Mouse (Mus musculus): Measurements from ENCODE around the gene Car10. TPM values are rescaled to one million over a fixed set of nuclear protein-coding genes. Genes with fewer than 3 reads are reported as not detected.

Gene Car10
- total and polyA plus RNA-seq, 3 experiments, result not detected

GRCm38 (mm10) chr11:93612071-93612470 lies 514.2 kb downstream of the Car10 start:
- Histone ChIP-seq H3K4me1 (ENCODE audit: control insufficient read depth in 1 of 2, insufficient read depth in 2 of 2, low read length in 2 of 2) (no peaks in the 10 kb centered on the region), H3K27me3 (ENCODE audit: control insufficient read depth in 1 of 2, insufficient read depth in 2 of 2, low read length in 2 of 2) (no peaks in the 10 kb centered on the region)
- TF ChIP-seq NELFE (IDR thresholded peaks at IDR 0.05; ENCODE audit: low read depth, low read length) (no peak), POLR2A (IDR thresholded peaks at IDR 0.05; ENCODE audit: control insufficient read depth in 1 of 2, insufficient read depth in 1 of 2, low read depth in 1 of 2, low read length in 2 of 2, poor library complexity in 1 of 2) (no peak), MAZ (IDR thresholded peaks at IDR 0.05; ENCODE audit: low read depth, low read length) (no peak), TCF12 (IDR thresholded peaks at IDR 0.05; ENCODE audit: low read depth, low read length) (no peak), ZMIZ1 (IDR thresholded peaks at IDR 0.05; ENCODE audit: low read depth, low read length) (no peak), BHLHE40 (IDR thresholded peaks at IDR 0.05; ENCODE audit: borderline replicate concordance, low read depth, low read length) (no peak), MEF2A (IDR thresholded peaks at IDR 0.05; ENCODE audit: extremely low read depth, insufficient replicate concordance, low read depth, low read length, poor library complexity, severe bottlenecking) (no peak), EP300 (IDR thresholded peaks at IDR 0.05; ENCODE audit: low read depth in 1 of 2, low read length in 2 of 2) (no peak), TBP (IDR thresholded peaks at IDR 0.05; ENCODE audit: low read depth, low read length) (no peak), USF2 (IDR thresholded peaks at IDR 0.05; ENCODE audit: borderline replicate concordance in 1 of 2, insufficient read depth in 1 of 2, low read depth in 1 of 2, low read length in 2 of 2) (no peak), TAL1 (IDR thresholded peaks at IDR 0.05; ENCODE audit: low read length) (no peak)

GRCm38 (mm10) chr11:93614851-93615250 lies 517.0 kb downstream of the Car10 start:
- Histone ChIP-seq H3K9ac (ENCODE audit: control insufficient read depth, low read depth, low read length, poor library complexity, severe bottlenecking) (no peak overlapping the region), H3K4me3 (ENCODE audit: control insufficient read depth in 1 of 2, insufficient read depth in 1 of 2, low read depth in 2 of 2, low read length in 2 of 2) (no peak overlapping the region), H3K27ac (ENCODE audit: control insufficient read depth, low read depth, low read length) (no peak overlapping the region), H3K4me1 (ENCODE audit: control insufficient read depth in 1 of 2, insufficient read depth in 2 of 2, low read length in 2 of 2) (no peaks in the 10 kb centered on the region), H3K79me2 (ENCODE audit: control insufficient read depth, insufficient read depth, low read length, poor library complexity) (no peaks in the 10 kb centered on the region), H3K27me3 (ENCODE audit: control insufficient read depth in 1 of 2, insufficient read depth in 2 of 2, low read length in 2 of 2) (no peaks in the 10 kb centered on the region), H3K36me3 (ENCODE audit: control insufficient read depth in 1 of 2, insufficient read depth in 2 of 2, low read length in 2 of 2) (no peaks in the 10 kb centered on the region), H3K9me3 (replicated peaks; ENCODE audit: insufficient read depth, low read length) (no peaks in the 10 kb centered on the region; the same call in 1 of the 2 replicates)
- no peak for DNase-seq (ENCODE audit: low read depth, low spot score)
- TF ChIP-seq TBP (IDR thresholded peaks at IDR 0.05; ENCODE audit: low read depth, low read length) (no peak), CTCF (IDR thresholded peaks at IDR 0.05 in 2 of 3, conservative IDR thresholded peaks at IDR 0.05 in 1 of 3; ENCODE audit: control insufficient read depth in 1 of 3, insufficient read depth in 1 of 3, low read depth in 2 of 3, low read length in 3 of 3, poor library complexity in 1 of 3, severe bottlenecking in 1 of 3) (no peak), ZMIZ1 (IDR thresholded peaks at IDR 0.05; ENCODE audit: low read depth, low read length) (no peak), ZNF384 (IDR thresholded peaks at IDR 0.05; ENCODE audit: low read depth, low read length) (no peak), SMC3 (IDR thresholded peaks at IDR 0.05; ENCODE audit: low read depth, low read length) (no peak), ZKSCAN1 (IDR thresholded peaks at IDR 0.05; ENCODE audit: low read depth, low read length) (no peak), MAFK (IDR thresholded peaks at IDR 0.05; ENCODE audit: borderline replicate concordance, low read depth, low read length) (no peak), UBTF (IDR thresholded peaks at IDR 0.05; ENCODE audit: borderline replicate concordance, insufficient read depth, low read depth, low read length) (no peak), RAD21 (IDR thresholded peaks at IDR 0.05; ENCODE audit: low read depth, low read length) (no peak), NELFE (IDR thresholded peaks at IDR 0.05; ENCODE audit: low read depth, low read length) (no peak), GATA1 (IDR thresholded peaks at IDR 0.05; ENCODE audit: low read depth, low read length) (no peak), POLR2AphosphoS2 (IDR thresholded peaks at IDR 0.05; ENCODE audit: low read length) (no peak), TAL1 (IDR thresholded peaks at IDR 0.05; ENCODE audit: low read length) (no peak), MAZ (IDR thresholded peaks at IDR 0.05; ENCODE audit: low read depth, low read length) (no peak), ETS1 (IDR thresholded peaks at IDR 0.05; ENCODE audit: low read depth, low read length) (no peak), NRF1 (IDR thresholded peaks at IDR 0.05; ENCODE audit: insufficient read depth, low read depth, low read length, poor library complexity, severe bottlenecking) (no peak), MXI1 (IDR thresholded peaks at IDR 0.05; ENCODE audit: low read depth, low read length) (no peak), MYC (IDR thresholded peaks at IDR 0.05; ENCODE audit: low read depth, low read length) (no peak), KAT2A (conservative IDR thresholded peaks at IDR 0.05; ENCODE audit: low read depth, low read length) (no peak)

More at GRCm38 (mm10) chr11:93612071-93612470, 514.2 kb downstream of the Car10 start:
- Histone ChIP-seq H3K4me3 (ENCODE audit: control insufficient read depth in 1 of 2, insufficient read depth in 1 of 2, low read depth in 2 of 2, low read length in 2 of 2) (no peak overlapping the region), H3K36me3 (ENCODE audit: control insufficient read depth in 1 of 2, insufficient read depth in 2 of 2, low read length in 2 of 2) (no peaks in the 10 kb centered on the region), H3K27ac (ENCODE audit: control insufficient read depth, low read depth, low read length) (no peak overlapping the region), H3K9ac (ENCODE audit: control insufficient read depth, low read depth, low read length, poor library complexity, severe bottlenecking) (no peak overlapping the region), H3K79me2 (ENCODE audit: control insufficient read depth, insufficient read depth, low read length, poor library complexity) (no peaks in the 10 kb centered on the region), H3K9me3 (replicated peaks; ENCODE audit: insufficient read depth, low read length) (no peaks in the 10 kb centered on the region; the same call in 1 of the 2 replicates)
- no peak for DNase-seq (ENCODE audit: low read depth, low spot score)

Data from MEL (cell line).